ENCODE assay signal across 25 mouse cellular contexts in the genomic region with DNA sequence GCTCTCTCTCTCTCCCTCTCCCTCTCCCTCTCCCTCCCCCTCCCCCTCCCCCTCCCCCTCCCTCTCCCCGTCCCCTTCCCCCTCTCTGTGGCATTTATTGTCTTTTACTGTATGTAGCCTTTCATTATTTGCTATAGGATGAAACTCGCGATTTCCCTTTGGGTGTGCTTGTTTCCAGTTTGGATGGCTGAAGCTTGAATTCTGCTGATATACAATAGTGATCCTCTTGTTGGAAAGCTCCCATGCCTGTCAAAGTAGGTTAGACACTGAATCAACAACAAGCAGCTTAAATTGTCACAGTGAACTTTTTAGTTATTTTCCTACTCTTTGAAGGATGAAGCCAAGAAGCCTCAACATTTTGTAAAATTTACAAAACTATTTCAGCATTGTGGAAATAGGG.
DNase-seq lines count a peak whose midpoint lies in the region; ATAC-seq and TF ChIP-seq lines count a peak whose summit lies in the region.
"Had no signal": no experiment of that assay in that cellular context is flagged by ENCODE, and none has a peak within 500 bp of the region (broad histone marks: within the 10 kb centered on the region; RNA-seq: fewer than 3 reads in every experiment).

No protein-coding gene starts in this region.

- no peak for DNase-seq in midbrain, embryonic 11.5 days (ENCODE audit: low spot score, missing footprints)
- DNase-seq in midbrain, postnatal 0 days (ENCODE audit: low spot score): no peak
- DNase-seq in midbrain, embryonic 14.5 days: peak; percentile 29
- DNase-seq in brain, embryonic 14.5 days (ENCODE audit: low read depth): peak; percentile 20
- DNase-seq: adrenal gland, adult 8-10 months; adrenal gland, postnatal 14 days; adrenal gland, postnatal 36 days; cerebellum, adult 11 months; cerebellum, adult 18-20 months; cerebellum, adult 8-10 months; cerebellum, adult 9-11 months; cerebellum, postnatal 14 days; cerebellum, postnatal 36 days; embryo, embryonic 11 days had no signal

- no peak overlapping the region for H3K4me2 ChIP-seq in midbrain, embryonic 11.5 days
- H3K4me2 ChIP-seq in midbrain, postnatal 0 days (ENCODE audit: low read depth, low read length, poor library complexity, severe bottlenecking): no peak overlapping the region
- H3K4me2 ChIP-seq in midbrain, embryonic 14.5 days (ENCODE audit: low read length): no peak overlapping the region
- H3K4me2 ChIP-seq in midbrain, embryonic 16.5 days (ENCODE audit: low read length): no peak overlapping the region
- H3K4me2 ChIP-seq: embryonic facial prominence, embryonic 12.5 days; embryonic facial prominence, embryonic 15.5 days; forebrain, embryonic 12.5 days had no signal

- no peak for TF ChIP-seq CTCF in midbrain, postnatal 0 days (IDR thresholded peaks at IDR 0.05)
- no peak for TF ChIP-seq CTCF in brain, embryonic 14.5 days (IDR thresholded peaks at IDR 0.05; ENCODE audit: borderline replicate concordance, extremely low read depth, insufficient read depth, insufficient read length)

- no peaks in the 10 kb centered on the region for H3K27me3 ChIP-seq in midbrain, embryonic 11.5 days (ENCODE audit: control insufficient read depth, insufficient read depth, low read length)
- no peaks in the 10 kb centered on the region for H3K27me3 ChIP-seq in midbrain, postnatal 0 days (ENCODE audit: insufficient read depth, low read length)
- H3K27me3 ChIP-seq in midbrain, embryonic 14.5 days (ENCODE audit: control insufficient read depth, insufficient read depth, low read length): no peaks in the 10 kb centered on the region
- no peaks in the 10 kb centered on the region for H3K27me3 ChIP-seq in midbrain, embryonic 16.5 days (ENCODE audit: control insufficient read depth, insufficient read depth, low read depth, low read length)
- H3K27me3 ChIP-seq: embryonic facial prominence, embryonic 12.5 days; embryonic facial prominence, embryonic 15.5 days; forebrain, embryonic 12.5 days; Patski had no signal

- H3K9me3 ChIP-seq in midbrain, embryonic 11.5 days (ENCODE audit: control insufficient read depth, low read length): no peaks in the 10 kb centered on the region
- no peaks in the 10 kb centered on the region for H3K9me3 ChIP-seq in midbrain, postnatal 0 days (ENCODE audit: low read length)
- H3K9me3 ChIP-seq in midbrain, embryonic 14.5 days (ENCODE audit: control insufficient read depth, low read length): no peaks in the 10 kb centered on the region
- H3K9me3 ChIP-seq in midbrain, embryonic 16.5 days (replicated peaks; ENCODE audit: control insufficient read depth, low read length, poor library complexity, severe bottlenecking): no peaks in the 10 kb centered on the region
- H3K9me3 ChIP-seq: embryonic facial prominence, embryonic 12.5 days; embryonic facial prominence, embryonic 15.5 days had no signal

- no peak overlapping the region for H3K27ac ChIP-seq in midbrain, embryonic 11.5 days (ENCODE audit: low read depth, low read length)
- H3K27ac ChIP-seq in midbrain, postnatal 0 days (ENCODE audit: low read depth, low read length): no peak overlapping the region
- H3K27ac ChIP-seq in midbrain, embryonic 14.5 days (replicated peaks; ENCODE audit: low read depth, low read length): no peak overlapping the region
- no peak overlapping the region for H3K27ac ChIP-seq in midbrain, embryonic 16.5 days (ENCODE audit: low read length)
- H3K27ac ChIP-seq: embryonic facial prominence, embryonic 12.5 days; embryonic facial prominence, embryonic 15.5 days; forebrain, embryonic 10.5 days; forebrain, embryonic 12.5 days had no signal

- H3K4me1 ChIP-seq in midbrain, embryonic 11.5 days (ENCODE audit: control insufficient read depth, insufficient read depth, low read length): no peaks in the 10 kb centered on the region
- H3K4me1 ChIP-seq in midbrain, postnatal 0 days (ENCODE audit: insufficient read depth, low read length): no peaks in the 10 kb centered on the region
- no peaks in the 10 kb centered on the region for H3K4me1 ChIP-seq in midbrain, embryonic 14.5 days (ENCODE audit: control insufficient read depth, insufficient read depth, low read length)
- no peaks in the 10 kb centered on the region for H3K4me1 ChIP-seq in midbrain, embryonic 16.5 days (ENCODE audit: control insufficient read depth, insufficient read depth, low read length)
- H3K4me1 ChIP-seq: embryonic facial prominence, embryonic 12.5 days; embryonic facial prominence, embryonic 15.5 days; forebrain, embryonic 12.5 days had no signal

- H3K4me3 ChIP-seq in midbrain, embryonic 11.5 days (ENCODE audit: low read depth, low read length): no peak overlapping the region
- no peak overlapping the region for H3K4me3 ChIP-seq in midbrain, postnatal 0 days (ENCODE audit: low read depth, low read length)
- H3K4me3 ChIP-seq in midbrain, embryonic 14.5 days (replicated peaks; ENCODE audit: low read depth, low read length): no peak overlapping the region
- H3K4me3 ChIP-seq in midbrain, embryonic 16.5 days (ENCODE audit: low read depth, low read length): no peak overlapping the region
- H3K4me3 ChIP-seq: embryonic facial prominence, embryonic 12.5 days; embryonic facial prominence, embryonic 15.5 days; erythroblast, embryonic 14.5 days; forebrain, embryonic 10.5 days; forebrain, embryonic 12.5 days had no signal

- peak; percentile 67 for ATAC-seq in midbrain, embryonic 11.5 days (ENCODE audit: low FRiP score)
- no peak for ATAC-seq in midbrain, postnatal 0 days (ENCODE audit: low FRiP score)
- ATAC-seq in midbrain, embryonic 14.5 days (ENCODE audit: low FRiP score, low TSS enrichment): no peak
- no peak for ATAC-seq in midbrain, embryonic 16.5 days
- ATAC-seq in inflammation-experienced regulatory T-cells, adult 6 months: no peak
- ATAC-seq: activated CD4-positive, CD25-positive, alpha-beta regulatory T cell, adult 4 months; forebrain, embryonic 14.5 days; forebrain, embryonic 16.5 days; Patski had no signal

- WGBS in midbrain, embryonic 11.5 days: 60% methylated on average over 2 of the region's 3 CpGs
- 15% methylated on average over 2 of the region's 3 CpGs for WGBS in midbrain, postnatal 0 days
- WGBS in midbrain, embryonic 14.5 days: 41% methylated on average over 2 of the region's 3 CpGs
- 28% methylated on average over 2 of the region's 3 CpGs for WGBS in midbrain, embryonic 16.5 days

- no peak for TF ChIP-seq POLR2A in brain, embryonic 14.5 days (IDR thresholded peaks at IDR 0.05; ENCODE audit: borderline replicate concordance, extremely low read depth, insufficient read depth, insufficient read length, poor library complexity, severe bottlenecking)

- no peaks in the 10 kb centered on the region for H3K36me3 ChIP-seq in midbrain, embryonic 11.5 days (ENCODE audit: control insufficient read depth, insufficient read depth, low read length)
- H3K36me3 ChIP-seq in midbrain, postnatal 0 days (ENCODE audit: insufficient read depth, low read length): no peaks in the 10 kb centered on the region
- H3K36me3 ChIP-seq in midbrain, embryonic 14.5 days (ENCODE audit: control insufficient read depth, insufficient read depth, low read length): no peaks in the 10 kb centered on the region
- no peaks in the 10 kb centered on the region for H3K36me3 ChIP-seq in midbrain, embryonic 16.5 days (ENCODE audit: control insufficient read depth, insufficient read depth, low read length)
- H3K36me3 ChIP-seq: embryonic facial prominence, embryonic 12.5 days; embryonic facial prominence, embryonic 15.5 days; forebrain, embryonic 10.5 days; forebrain, embryonic 12.5 days had no signal

- no peak overlapping the region for H3K9ac ChIP-seq in midbrain, embryonic 11.5 days (ENCODE audit: low read length)
- H3K9ac ChIP-seq in midbrain, postnatal 0 days (replicated peaks; ENCODE audit: low read length, poor library complexity, severe bottlenecking): no peak overlapping the region
- H3K9ac ChIP-seq in midbrain, embryonic 14.5 days (replicated peaks; ENCODE audit: low read length): no peak overlapping the region
- H3K9ac ChIP-seq in midbrain, embryonic 16.5 days (ENCODE audit: low read depth, low read length): no peak overlapping the region
- H3K9ac ChIP-seq: embryonic facial prominence, embryonic 12.5 days; embryonic facial prominence, embryonic 15.5 days; forebrain, embryonic 12.5 days had no signal

Comparison
In these comparisons a context has a peak if more than half of its experiments do, and no peak if none do; other contexts are left out.
1. DNase-seq: peak in midbrain, embryonic 14.5 days (single experiment) and brain, embryonic 14.5 days (single experiment); none in midbrain, embryonic 11.5 days (single experiment) and midbrain, postnatal 0 days (single experiment).